Mouse (Mus musculus) urinary bladder, postnatal 25 days (tissue): ENCODE measurements around the gene Atp4b.
A peak's percentile ranks its signal among the peaks of the same experiment; 100 is the strongest.
"Not testable (repeated sequence)": the region's sequence is repeated elsewhere in the genome, so short reads cannot be mapped to it uniquely, and the experiment has no call there.

Source experiments
- DNase-seq: peaks from one replicate; pipeline ENCODE4 v3.0.0; 2022; ENCODE audit warnings: low spot score

Gene Atp4b

DNA sequence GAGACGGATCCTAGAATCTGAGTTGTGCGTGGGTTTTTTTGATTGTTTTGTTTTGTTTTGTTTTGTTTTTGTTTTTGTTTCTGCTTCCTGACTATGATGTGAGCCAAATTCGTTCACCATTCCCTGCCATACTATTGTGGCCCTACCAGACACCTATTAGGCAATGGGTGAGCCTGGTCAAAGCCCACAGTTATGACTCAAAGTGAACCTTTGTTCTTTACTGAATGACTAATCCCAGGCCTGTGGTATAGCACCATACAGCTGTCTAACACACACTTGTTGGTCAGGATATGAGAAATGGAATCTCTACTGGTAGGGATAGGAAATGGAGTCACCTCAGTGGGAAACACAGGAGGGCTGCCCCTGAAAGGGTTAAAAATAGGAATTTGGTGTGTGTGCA is 14.1 kb downstream of the Atp4b start:
- DNase-seq, result no peak

GRCm38 (mm10) chr8:13381630-13382029 is 15.0 kb downstream of the Atp4b start:
- DNase-seq, result no peak

- no peak for DNase-seq
These were observed 23.4 kb downstream of the Atp4b start for GRCm38 (mm10) chr8:13373151-13373662.

DNA sequence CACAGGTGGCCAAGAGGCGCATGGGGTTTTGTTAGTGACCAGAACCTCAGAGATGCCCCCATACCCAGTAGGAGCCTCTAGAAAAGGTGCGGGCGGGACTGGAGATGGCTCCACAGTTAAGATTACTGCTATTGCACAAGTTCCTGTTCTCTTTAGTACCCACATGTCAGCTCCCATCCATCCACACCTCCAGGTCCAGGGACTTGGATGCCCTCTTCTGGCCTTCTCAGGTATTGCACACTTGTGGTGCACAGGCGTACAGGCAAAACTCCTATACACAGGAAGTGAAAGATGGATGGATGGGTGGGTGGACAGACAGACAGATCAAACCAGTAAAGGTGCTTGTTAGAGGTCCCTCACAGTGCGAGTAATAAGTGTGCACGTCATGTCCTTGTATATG is 34.8 kb downstream of the Atp4b start:
- no peak for DNase-seq

DNA sequence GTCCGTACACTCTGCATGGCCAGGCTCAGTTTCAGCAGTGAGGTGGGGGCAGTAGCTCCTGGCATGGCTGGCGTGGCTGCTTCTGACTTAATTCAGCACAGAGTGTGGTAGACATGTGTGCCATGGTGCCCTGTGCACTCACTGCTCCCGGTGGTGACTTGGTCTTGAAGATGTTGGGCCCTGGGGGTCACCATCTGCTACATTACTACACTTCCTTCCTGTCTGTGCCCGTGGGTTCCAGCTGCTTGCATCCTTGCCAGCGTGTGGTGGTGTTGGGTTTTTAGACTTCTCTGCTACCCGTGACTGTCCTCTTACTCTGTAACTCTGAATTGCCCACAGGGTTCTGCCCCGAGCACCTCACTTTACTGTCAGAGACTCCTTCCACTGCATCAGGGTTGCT is 36.4 kb downstream of the Atp4b start:
- no peak for DNase-seq

- DNase-seq, result no peak
These were observed 39.9 kb downstream of the Atp4b start for GRCm38 (mm10) chr8:13356681-13357080.

DNA sequence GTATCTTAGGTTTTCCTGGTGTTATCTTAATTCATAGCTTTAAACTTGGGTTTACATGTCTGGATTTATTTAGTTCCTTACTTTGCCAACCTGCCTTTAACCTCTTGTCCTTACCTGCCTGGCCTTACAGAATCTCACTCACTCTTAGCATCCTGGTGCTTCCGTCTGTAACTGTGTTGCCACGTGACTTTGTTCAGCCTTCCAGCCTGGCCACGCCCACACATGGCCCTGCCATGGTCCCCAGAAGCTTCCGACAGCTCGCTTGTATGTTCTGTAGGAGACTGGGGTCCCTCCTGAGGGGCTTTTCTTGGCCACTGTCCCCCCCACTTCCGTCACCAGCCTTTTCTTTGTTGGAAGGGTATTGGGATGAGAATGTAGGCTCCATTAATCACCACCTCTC is 40.4 kb downstream of the Atp4b start:
- no peak for DNase-seq

DNA sequence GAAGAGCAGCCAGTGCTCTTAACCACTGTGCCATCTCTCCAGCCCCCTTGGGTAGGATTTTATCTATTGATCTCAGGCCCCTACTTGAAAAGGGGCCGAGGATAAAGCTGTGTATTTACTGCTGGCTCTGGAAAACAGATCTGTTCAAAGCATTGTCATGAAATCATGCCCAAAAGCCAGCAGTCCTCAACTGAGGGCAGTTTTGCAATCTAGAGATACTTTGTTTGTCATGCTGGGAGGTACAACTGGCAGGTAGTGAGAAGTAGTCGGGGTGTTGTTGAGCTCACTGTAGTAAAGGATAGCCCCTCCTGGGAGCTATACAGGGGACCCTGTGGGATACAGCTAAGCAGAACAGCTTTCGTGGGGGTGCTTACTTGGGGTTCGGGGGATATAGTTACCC is 42.7 kb downstream of the Atp4b start:
- no peak for DNase-seq

GRCm38 (mm10) chr8:13353155-13353833 is 43.3 kb downstream of the Atp4b start:
- DNase-seq, result no peak

- no peak for DNase-seq
These were observed 44.0 kb downstream of the Atp4b start for GRCm38 (mm10) chr8:13352601-13353000.

- DNase-seq, result no peak
These were observed 45.0 kb downstream of the Atp4b start for GRCm38 (mm10) chr8:13351593-13351992.

DNA sequence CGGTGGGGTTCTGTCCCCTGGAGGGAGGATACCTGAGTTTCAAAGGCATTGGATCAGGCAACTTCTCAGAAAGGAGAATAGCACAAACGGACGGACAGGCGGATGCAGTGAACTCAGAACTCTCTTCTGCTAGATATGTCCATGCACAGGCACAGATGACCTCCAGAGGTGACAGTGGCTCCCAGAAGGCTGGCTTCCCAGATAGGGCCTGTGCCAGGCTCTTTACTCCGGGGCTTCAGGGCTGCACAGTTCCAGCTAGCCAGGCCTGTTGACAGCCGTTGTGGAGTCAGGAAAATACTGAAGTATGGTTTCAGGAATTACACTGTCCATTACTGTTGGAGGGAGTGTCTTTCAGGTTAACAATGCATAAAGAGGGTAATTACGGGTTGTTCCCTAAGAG is 46.6 kb downstream of the Atp4b start:
- no peak for DNase-seq

GRCm38 (mm10) chr8:13343134-13343533 is 53.5 kb downstream of the Atp4b start:
- no peak for DNase-seq

GRCm38 (mm10) chr8:13342340-13342739 is 54.3 kb downstream of the Atp4b start:
- no peak for DNase-seq

- no peak for DNase-seq
These were observed 56.0 kb downstream of the Atp4b start for GRCm38 (mm10) chr8:13340650-13341049.

- DNase-seq, result no peak
These were observed 57.0 kb downstream of the Atp4b start for GRCm38 (mm10) chr8:13339646-13339990.

GRCm38 (mm10) chr8:13338901-13339645 is 57.6 kb downstream of the Atp4b start:
- DNase-seq, result peak; percentile 39

- peak; percentile 83 for DNase-seq
These were observed 58.3 kb downstream of the Atp4b start, which contains the start of gene Tfdp1 for GRCm38 (mm10) chr8:13338255-13338860. Tfdp1 (plus strand) TSS chr8:13338751.

- DNase-seq, result no peak
These were observed 58.9 kb downstream of the Atp4b start for GRCm38 (mm10) chr8:13337678-13338077.

DNA sequence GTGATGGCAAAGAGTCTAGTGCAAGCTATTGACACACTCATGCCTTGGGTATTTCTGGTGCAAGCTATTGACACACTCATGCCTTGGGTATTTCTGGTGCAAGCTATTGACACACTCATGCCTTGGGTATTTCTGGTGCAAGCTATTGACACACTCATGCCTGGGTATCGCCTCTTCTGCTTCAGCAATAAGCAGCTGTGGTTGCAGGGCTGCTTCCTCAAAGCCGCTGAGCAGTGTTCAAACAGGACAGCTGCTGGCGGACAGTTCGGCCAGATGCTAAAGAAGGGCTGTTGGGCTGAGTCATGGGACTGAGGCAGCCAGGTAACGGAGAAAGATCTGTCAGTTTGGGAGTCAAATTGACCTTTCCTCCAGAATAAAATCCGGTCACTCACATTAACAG is 59.4 kb downstream of the Atp4b start:
- DNase-seq, result not testable (repeated sequence)
